Mouse (Mus musculus) thymus, postnatal 0 days (tissue): ENCODE results near the gene Tmem11. TPM values are rescaled to one million over a fixed set of nuclear protein-coding genes. Genes with fewer than 3 reads are reported as not detected.

ENCODE experiments used
- DNase-seq: peaks from one replicate; pipeline ENCODE4 v3.0.0-alpha.2; 2015; ENCODE audit warnings: low spot score
- polyA plus RNA-seq: library from polyadenylated mRNA; unstranded; fragments of >200 nt; fragmentation: Nextera tagmentation; extraction: Ambion mirVana; gene quantifications from 2 replicates; pipeline ENCODE4 v1.2.1, GENCODE M21; 2015

Gene Tmem11
- polyA plus RNA-seq, 1 experiment from 2014 or later = 52.0 TPM

DNA sequence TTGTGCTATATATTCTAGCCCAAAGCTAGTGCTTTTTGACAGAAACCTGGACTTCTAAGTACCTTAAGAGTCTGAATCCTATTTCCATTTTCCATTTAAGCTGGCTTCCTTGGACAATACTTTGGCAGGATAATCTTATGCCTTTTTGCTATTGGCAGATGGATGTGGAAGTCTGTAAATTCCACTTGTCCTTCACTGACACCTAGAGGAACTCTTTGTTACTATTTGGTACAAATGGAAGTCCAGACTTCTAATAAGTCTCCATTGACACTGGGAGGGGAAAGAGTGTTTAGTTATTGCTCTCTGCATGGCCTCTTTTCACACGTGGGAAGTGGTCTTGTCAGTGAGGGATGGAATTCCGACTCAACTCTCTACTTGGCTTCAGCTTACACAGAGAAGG is 50.2 kb downstream of the Tmem11 start:
- no peak for DNase-seq

DNA sequence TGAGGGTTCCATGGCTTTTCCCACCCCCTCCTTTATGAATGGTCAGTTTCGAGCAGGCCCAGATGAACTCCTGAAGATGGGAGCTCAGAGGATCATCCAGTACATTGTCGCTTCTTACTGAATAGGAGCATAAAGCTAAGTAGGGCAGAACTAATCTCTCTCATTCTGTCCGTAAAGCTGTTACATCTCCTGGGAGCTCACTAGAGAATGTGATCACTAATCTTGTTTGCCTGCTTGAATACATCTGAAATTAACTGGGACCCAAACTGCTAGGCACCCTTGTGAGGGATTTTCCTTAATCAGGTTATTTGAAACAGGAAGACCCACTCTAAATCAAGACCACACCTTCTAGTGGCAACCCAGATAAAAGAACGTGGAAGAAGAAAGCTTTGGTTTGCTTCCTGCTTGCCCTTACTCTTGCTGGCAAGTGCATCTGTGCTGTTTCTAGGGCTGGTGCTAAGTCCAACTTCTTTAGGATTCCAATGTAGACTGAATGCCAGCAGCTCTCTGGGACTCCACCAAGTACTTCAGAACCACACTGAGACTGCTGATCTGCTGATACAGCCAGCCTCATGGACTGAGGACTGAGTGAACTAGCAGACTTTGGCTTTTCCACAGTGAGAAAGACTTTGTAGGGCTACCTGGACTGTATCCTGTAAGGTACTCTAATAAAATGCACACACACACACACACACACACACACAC is 51.7 kb downstream of the Tmem11 start:
- no peak for DNase-seq

DNA sequence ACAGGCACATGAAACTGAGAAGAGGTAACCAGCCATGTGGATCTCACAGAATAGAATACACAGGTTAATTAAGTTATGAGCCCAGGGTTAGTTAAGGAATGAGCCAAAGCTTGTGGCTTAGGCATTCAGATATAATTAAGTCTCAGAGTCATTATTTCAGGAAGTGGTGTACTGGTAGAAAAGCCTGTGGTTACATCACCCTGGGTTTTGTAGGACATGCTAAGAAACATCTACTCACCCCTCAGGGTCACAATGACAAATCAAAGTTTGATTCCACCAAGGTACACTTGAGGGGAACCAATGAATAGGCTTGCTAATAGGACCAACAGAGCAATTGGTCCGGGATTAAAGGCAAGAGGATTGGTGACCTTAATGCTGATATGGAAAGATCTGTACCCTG is 52.4 kb downstream of the Tmem11 start:
- DNase-seq = no peak

DNA sequence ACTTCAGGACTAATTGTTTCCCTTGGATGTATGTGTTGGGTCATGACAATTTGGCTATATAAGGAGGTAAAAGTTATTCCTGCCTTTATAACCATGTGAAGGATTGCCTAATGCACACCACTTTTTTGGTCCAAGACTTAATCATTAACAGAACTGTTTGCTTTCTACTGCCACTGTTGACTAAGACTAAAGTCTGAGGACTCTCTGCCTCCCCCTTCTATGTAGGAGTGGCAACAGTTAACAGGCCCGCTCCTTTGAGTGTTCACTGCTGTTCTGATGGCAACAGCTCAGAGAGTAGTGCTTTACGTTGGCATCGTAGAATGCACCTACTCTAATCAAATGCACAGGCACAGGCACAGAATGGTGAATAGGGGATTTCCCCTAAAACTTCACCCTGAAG is 53.9 kb downstream of the Tmem11 start:
- DNase-seq = no peak

DNA sequence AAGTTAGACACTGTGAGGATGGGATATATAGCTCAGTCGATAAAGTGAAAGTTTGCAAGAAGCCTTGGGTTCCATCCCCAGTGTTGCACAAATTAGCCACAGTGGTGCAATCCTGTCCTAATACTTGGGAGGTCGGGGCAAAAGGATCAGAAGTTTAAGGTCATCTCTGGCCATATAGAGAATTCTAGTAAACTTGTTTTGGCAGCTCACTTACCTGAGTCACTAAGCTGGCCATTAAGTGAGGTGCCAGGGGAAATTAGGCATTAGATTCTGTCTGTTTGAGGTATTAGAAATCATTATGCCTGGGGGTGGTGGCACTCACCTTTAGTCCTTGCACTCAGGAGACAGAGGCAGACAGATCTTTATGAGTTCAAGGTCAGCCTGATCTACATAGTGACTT is 55.3 kb downstream of the Tmem11 start:
- DNase-seq = no peak

DNA sequence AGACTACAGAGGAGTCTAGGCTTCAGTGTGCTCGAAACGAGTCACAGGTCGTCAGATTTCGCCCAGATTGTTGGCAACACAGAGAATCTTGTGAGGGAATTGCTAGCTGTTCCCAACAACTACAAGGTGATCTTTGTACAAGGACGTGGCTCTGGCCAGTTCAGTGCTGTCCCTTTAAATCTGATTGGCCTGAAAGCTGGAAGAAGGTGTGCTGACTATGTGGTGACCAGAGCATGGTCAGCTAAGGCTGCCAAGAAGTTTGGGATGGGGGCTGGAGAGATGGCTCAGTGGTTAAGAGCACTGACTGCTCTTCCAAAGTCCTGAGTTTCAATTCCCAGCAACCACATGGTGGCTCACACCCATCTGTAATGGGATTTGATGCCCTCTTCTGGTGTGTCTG is 62.7 kb downstream of the Tmem11 start:
- DNase-seq = no peak

Other genes starting within 250 kb of the Tmem11 start
- 27.0 and 29.0 TPM in 2 replicates for gene Llgl1, start 179.5 kb downstream of the Tmem11 start, polyA plus RNA-seq
- gene Flii, start 152.0 kb downstream of the Tmem11 start, polyA plus RNA-seq = 72.6 and 78.7 TPM in 2 replicates
- 10.3 and 11.0 TPM in 2 replicates for gene Mief2, start 150.9 kb downstream of the Tmem11 start, polyA plus RNA-seq
- 13.5 and 14.5 TPM in 2 replicates for gene Top3a, start 101.9 kb downstream of the Tmem11 start, polyA plus RNA-seq
- 4.7 TPM in 2 replicates for gene Smcr8, start 101.7 kb downstream of the Tmem11 start, polyA plus RNA-seq
- 63.4 and 67.0 TPM in 2 replicates for gene Shmt1, start 67.6 kb downstream of the Tmem11 start, polyA plus RNA-seq
- 32.2 and 33.2 TPM in 2 replicates for gene Dhrs7b, start 48.6 kb downstream of the Tmem11 start, polyA plus RNA-seq
- 11.9 and 15.0 TPM in 2 replicates for gene Natd1, start 35.5 kb upstream of the Tmem11 start, polyA plus RNA-seq
- 70.5 and 73.5 TPM in 2 replicates for gene Map2k3, start 52.8 kb upstream of the Tmem11 start, polyA plus RNA-seq
- 0.05 and 0.10 TPM in 2 replicates for gene Kcnj12, start 143.3 kb upstream of the Tmem11 start, polyA plus RNA-seq
- 51.8 and 56.0 TPM in 2 replicates for gene Tnfrsf13b, start 247.5 kb upstream of the Tmem11 start, polyA plus RNA-seq